Mouse (Mus musculus): ENCODE data around the gene Agap3.

Gene Agap3

GRCm38 (mm10) chr5:24428596-24428995, 23.4 kb upstream of the Agap3 start:
- no peak for DNase-seq (ENCODE audit: low read depth)

- no peak for DNase-seq (ENCODE audit: low read depth)
Observed at GRCm38 (mm10) chr5:24433993-24434392, 18.0 kb upstream of the Agap3 start.

GRCm38 (mm10) chr5:24441187-24441586, 10.8 kb upstream of the Agap3 start:
- DNase-seq (ENCODE audit: low read depth), result no peak

GRCm38 (mm10) chr5:24442029-24442428, 9.9 kb upstream of the Agap3 start:
- DNase-seq (ENCODE audit: low read depth), result no peak

- DNase-seq (ENCODE audit: low read depth), result no peak
Observed at GRCm38 (mm10) chr5:24443204-24443603, 8.8 kb upstream of the Agap3 start.

GRCm38 (mm10) chr5:24443927-24444326, 8.1 kb upstream of the Agap3 start:
- no peak for DNase-seq (ENCODE audit: low read depth)

GRCm38 (mm10) chr5:24444746-24445427, 7.1 kb upstream of the Agap3 start, which contains the start of gene Fastk:
Gene Fastk, minus strand, starts transcription at chr5:24445287.
- DNase-seq (ENCODE audit: low read depth), result peak; percentile 96

- DNase-seq (ENCODE audit: low read depth), result no peak
Observed at GRCm38 (mm10) chr5:24445428-24446080, 6.4 kb upstream of the Agap3 start.

- no peak for DNase-seq (ENCODE audit: low read depth)
Observed at GRCm38 (mm10) chr5:24446630-24447029, 5.3 kb upstream of the Agap3 start.

GRCm38 (mm10) chr5:24447624-24448298, 4.2 kb upstream of the Agap3 start, which contains the start of gene Tmub1:
Gene Tmub1, minus strand, starts transcription at chr5:24447854.
- DNase-seq (ENCODE audit: low read depth), result peak; percentile 92

GRCm38 (mm10) chr5:24451264-24452029, 530 bp upstream of the Agap3 start:
- peak; percentile 92 for DNase-seq (ENCODE audit: low read depth)

GRCm38 (mm10) chr5:24452691-24453233, 785 bp downstream of the Agap3 start:
- peak; percentile 54 for DNase-seq (ENCODE audit: low read depth)

- DNase-seq (ENCODE audit: low read depth), result no peak
Observed at GRCm38 (mm10) chr5:24453283-24453984, 1.5 kb downstream of the Agap3 start.

GRCm38 (mm10) chr5:24453985-24454303, 2.0 kb downstream of the Agap3 start:
- DNase-seq (ENCODE audit: low read depth), result no peak

GRCm38 (mm10) chr5:24455076-24455475, 3.1 kb downstream of the Agap3 start:
- DNase-seq (ENCODE audit: low read depth), result no peak

- no peak for DNase-seq (ENCODE audit: low read depth)
Observed at GRCm38 (mm10) chr5:24455613-24456012, 3.6 kb downstream of the Agap3 start.

- no peak for DNase-seq (ENCODE audit: low read depth)
Observed at GRCm38 (mm10) chr5:24466762-24467161, 14.8 kb downstream of the Agap3 start.

GRCm38 (mm10) chr5:24470600-24470999, 18.6 kb downstream of the Agap3 start:
- DNase-seq (ENCODE audit: low read depth), result peak; percentile 90

GRCm38 (mm10) chr5:24472884-24473619, 21.1 kb downstream of the Agap3 start:
- no peak for DNase-seq (ENCODE audit: low read depth)

- DNase-seq (ENCODE audit: low read depth), result no peak
Observed at GRCm38 (mm10) chr5:24474025-24474722, 22.2 kb downstream of the Agap3 start.

All from induced T-regulatory cell, adult 2 months (primary cell).